Mouse (Mus musculus) embryo, embryonic 11.5 days (tissue): ENCODE data around the gene Tdrkh.

Experiments
- DNase-seq: peaks from one replicate; pipeline ENCODE4 v3.0.0-alpha.2; 2012; ENCODE audit warnings: low read depth, low spot score

Gene Tdrkh

GRCm38 (mm10) chr3:94413031-94413679, at the start of gene Tdrkh:
TSS of gene Tdrkh (plus strand) at chr3:94413273.
- DNase-seq: peak; percentile 92

- no peak for DNase-seq
Observed at GRCm38 (mm10) chr3:94363291-94364153, 49.6 kb upstream of the Tdrkh start.

DNA sequence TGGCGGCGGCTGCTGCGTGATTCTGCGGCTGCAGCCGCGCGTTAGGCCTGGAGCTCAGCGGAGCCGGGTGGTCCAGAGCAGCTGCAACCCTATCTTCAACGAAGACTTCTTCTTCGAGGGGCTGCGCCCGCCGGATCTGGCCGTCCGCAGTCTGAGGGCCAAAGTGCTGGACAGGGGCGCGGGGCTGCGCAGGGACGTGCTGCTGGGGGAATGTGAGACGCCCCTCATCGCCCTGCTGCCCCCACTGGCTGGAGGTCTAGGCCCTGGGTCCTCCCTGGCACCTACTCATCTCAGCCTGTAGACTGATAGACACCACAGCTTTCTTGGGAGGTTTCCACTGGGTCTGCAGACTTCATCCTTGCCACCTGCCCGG, 48.9 kb upstream of the Tdrkh start:
- no peak for DNase-seq

DNA sequence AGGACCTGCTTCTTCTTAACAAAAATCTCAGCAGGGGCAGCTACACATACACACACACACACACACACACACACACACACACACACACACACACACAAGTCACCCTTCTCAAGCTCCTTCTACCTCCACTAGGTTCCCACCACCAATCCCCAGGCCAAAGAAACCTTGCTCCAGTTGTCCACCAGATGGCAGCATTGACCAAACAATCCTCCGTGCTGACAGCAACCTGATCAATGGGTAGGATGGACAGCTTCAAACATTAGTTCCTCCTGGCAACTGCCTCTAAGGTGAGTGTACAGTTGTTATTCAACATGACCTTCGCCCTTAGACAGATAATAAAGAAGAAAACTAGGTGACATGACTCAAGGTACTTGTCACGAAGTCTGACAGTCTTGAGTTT, 46.3 kb upstream of the Tdrkh start:
- peak; percentile 74 for DNase-seq

DNA sequence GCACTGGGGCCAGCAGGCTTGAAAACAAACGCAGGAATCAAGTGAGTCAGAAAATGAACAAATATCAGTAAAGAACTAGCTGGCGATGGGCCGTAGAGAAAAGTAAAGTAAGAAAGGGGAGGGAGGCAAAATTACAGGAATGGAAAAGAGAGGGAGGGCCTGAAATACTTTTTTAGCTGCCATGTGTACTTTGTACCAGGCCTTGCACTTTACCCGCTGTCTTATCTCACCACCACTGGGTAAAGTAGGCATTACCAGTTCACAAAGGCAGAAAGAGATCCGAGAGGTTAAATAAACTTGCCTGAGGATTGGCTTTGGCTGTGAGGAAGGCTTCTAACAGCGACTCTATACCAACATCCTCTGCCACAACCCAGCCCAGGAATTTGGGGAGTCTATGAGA, 45.6 kb upstream of the Tdrkh start:
- DNase-seq: no peak

- no peak for DNase-seq
Observed at GRCm38 (mm10) chr3:94368631-94369030, 44.4 kb upstream of the Tdrkh start.

GRCm38 (mm10) chr3:94369709-94370108, 43.4 kb upstream of the Tdrkh start:
- no peak for DNase-seq

DNA sequence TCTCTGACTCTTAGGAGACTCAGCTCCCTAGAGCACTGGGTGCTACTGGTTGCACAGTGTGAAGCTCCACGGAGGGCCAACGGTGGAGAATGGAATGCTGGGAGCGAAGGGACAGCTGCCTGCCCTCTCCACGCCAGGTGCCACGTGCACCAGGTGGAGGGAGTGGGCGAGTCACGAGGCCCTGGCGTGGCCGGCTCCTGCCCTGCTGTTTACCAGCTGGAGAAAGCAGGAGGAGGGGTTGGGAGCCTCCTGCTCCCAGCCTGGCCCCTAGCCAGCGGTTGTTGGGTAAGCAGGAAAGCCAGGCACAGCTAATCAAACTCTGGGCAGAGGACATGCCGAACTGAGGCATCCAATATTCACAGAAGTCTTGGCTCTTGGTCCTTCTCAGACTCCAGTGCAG, 41.4 kb upstream of the Tdrkh start:
- DNase-seq: no peak

GRCm38 (mm10) chr3:94372038-94372437, 41.0 kb upstream of the Tdrkh start:
- no peak for DNase-seq

- DNase-seq: no peak
Observed at GRCm38 (mm10) chr3:94372641-94373040, 40.4 kb upstream of the Tdrkh start, which contains the start of gene Rorc. TSS of gene Rorc (plus strand) at chr3:94372794.

DNA sequence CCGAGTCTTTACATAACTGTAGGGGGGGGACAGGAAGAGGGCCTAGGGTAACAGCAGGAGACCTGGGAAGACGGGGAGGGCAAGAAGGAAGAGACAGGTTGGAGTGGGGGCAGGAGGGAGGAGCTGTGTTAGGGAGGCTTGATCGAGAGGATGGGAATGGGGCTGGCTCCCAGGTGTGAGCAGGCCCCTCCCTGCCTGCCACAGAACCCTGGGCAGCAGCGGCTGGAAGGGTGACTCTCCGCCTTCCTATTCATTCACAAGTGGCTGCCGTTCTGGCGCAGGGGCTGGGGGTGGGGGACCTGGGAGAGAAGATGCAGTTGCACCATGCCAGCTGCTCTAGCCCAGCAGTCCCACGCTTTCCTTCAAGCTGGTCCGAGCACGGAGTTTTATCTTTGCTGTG, 40.0 kb upstream of the Tdrkh start:
- DNase-seq: no peak

DNA sequence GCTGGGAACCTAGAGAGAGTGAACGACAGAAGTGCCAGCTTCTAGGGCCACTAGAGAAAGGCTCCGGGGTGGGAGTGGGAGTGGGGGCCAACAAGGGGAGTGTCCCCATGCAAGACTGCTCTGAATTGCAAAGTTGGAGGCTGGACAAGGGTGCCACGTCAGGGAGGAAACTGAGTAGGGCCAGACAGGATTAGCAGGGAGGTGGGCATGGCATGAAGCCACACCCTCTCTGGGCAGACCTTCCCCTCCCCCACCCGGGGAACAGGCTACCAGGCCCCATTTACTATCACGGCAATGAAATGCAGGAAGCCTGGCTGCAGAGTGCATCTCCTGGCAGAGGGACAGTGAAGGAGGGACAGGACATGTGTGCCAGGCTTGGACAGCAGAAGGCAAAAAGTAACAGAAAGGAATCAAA, 39.5 kb upstream of the Tdrkh start:
- DNase-seq: no peak

DNA sequence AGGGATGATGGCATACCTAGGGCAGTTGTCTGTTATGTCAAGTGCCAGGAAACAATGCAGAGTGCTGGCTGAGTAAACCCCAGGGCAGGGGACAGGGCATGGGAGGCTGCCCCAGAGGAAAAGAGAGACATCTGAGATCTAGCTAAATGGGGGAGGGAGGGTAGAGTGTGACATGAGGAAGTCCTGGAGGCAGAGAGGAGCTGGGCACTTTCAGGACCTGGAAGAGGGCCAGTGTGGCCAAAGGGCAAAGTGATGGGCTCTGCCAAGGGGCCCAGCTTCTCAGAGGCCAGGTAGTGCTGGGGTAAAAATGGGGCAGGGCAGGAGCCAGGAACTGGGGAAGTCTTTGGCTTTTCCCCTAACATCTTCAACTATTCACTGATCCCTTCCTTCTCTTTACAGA, 38.4 kb upstream of the Tdrkh start:
- DNase-seq: no peak

GRCm38 (mm10) chr3:94375146-94375545, 37.9 kb upstream of the Tdrkh start:
- DNase-seq: no peak

GRCm38 (mm10) chr3:94375861-94376260, 37.2 kb upstream of the Tdrkh start:
- no peak for DNase-seq

DNA sequence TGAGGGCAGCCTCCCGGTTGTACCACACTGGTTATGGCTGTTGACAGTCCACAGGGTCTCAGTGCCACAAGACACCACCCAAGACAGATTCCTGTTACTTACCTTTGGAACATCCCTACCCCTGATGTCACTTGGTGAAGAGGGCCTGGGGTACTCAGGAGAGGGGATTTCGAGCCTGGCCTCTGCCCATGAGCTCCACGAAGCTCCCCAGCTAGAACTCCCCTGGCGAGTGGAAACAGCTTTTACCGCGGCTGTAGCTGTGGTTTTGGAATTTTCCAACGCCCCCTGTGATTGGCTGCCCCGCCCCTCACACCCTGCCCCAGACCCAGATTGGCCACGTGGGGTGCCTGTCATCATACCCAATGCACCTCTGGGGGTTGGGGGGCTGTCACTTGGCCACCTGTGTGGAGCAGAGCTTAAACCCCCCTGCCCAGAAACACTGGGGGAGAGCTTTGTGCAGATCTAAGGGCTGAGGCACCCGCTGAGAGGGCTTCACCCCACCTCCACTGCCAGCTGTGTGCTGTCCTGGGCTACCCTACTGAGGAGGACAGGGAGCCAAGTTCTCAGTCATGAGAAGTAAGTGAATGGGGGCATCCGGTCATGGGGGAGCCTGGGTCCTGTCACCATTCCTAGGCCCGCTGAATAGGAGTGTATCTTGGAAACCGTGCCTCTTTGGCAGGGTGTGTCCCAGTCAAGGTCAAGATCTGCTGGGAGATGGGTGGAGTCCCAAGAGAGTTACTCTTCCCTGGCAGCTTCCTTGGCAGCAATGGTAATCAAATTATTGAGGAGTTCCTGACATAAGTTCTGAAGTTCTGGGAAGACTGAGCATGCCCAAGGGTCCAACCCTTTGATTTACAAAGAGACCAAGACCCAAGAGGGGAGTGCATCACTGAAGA, 35.8 kb upstream of the Tdrkh start:
- no peak for DNase-seq

DNA sequence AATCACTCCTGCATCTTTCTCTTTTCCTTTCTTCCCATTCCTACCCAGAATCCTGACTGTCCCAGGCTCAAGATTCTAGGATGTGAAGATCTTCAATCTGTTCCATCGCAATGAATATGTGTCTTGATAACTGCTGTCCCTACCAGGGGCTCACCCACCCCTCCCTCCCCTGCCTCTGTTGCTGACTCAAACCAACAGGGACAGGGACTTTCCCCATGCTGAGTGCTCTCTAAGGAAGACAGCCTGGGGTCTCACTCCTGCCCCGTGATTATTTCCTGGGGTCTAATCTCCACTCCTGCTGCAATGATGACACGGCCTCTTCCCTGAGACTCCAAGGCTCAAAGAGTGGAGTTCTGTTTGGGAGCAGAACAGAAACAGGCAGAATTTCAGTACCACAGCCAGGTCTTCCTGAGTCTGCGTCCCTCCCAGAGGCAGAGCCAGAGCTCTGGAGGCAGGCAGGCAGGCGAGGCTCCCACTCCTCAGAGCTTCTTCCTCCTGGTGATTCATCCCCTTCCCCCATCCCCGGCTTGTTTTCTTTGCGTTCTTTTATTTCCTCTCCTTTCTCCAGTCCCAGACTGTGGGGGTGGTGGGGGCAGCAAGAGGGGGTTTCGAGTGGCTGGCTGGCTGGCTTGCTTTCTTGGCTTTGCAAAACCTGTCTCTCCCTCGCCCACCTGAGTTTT, 33.1 kb upstream of the Tdrkh start:
- DNase-seq: no peak

DNA sequence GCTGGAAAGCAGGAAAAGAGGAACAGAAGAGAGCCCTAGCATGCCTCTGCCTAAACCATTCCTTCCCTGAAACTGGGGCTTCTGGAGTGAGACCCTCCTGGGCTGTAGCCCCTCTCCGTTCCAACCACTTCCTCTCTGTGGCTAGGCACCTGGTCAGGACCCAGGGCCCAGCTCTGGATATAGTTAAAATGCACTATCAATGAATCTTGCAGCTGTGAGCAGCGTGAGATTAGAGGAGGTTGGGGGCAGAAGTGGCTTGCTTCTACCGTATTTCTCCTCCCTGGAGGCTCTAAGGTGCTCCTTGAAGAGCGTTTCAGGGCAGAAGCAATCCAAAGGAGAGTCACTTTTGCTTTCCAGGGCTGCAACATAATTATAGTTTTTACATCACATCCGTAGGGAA, 30.8 kb upstream of the Tdrkh start:
- DNase-seq: no peak

DNA sequence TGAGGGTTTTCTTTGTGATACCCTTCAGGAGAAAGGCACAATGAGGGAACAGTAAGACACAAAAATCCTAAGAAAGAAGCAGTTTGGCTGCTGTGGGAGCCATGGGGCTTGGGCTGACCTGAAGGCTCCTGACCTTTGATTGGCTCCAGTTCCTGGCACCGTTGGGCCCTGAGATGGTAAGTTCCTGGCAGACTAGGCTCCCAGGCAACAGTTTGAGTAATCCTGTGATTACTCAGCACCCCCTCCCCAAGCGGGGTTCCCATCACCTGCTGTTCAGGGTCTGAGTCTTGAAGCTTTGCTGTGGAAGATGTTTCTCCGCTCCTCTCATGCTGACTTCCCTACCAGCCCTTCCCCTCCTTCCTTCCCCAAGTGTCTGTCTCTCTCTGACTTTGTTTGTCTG, 29.6 kb upstream of the Tdrkh start:
- no peak for DNase-seq

DNA sequence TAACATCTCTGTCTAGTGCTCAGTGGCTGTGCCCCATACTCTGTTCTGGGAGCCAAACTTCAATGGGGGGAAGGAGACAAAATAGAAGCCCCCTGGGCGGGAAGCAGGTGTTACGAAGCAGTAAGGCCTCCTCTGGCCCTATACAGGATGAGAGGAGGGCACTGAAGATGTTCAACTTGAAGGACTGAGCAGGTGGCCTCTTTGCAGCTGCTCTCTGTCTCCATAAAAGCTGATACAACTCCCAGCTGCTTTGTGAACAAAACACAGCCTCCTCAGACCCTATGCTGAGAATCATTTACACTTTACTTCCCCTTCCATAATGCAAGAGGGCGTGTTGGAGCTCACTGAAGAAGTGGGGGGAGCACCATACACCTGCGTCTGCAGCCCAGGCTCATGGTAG, 26.4 kb upstream of the Tdrkh start:
- DNase-seq: no peak

DNA sequence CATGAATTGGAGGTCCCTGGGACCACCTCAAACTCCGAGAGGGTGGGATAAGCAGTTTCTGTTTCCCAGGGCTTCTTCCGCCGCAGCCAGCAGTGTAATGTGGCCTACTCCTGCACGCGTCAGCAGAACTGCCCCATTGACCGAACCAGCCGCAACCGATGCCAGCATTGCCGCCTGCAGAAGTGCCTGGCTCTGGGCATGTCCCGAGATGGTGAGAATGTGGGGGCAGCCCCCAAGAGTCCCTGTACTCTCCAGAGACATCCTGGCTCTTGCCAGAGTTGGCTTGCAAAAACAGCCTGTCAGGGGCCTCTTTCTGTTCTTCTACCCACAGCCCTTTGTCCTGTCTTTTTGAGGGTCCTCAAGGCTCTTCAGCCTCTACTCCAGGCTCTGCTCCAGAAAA, 25.7 kb upstream of the Tdrkh start:
- no peak for DNase-seq

DNA sequence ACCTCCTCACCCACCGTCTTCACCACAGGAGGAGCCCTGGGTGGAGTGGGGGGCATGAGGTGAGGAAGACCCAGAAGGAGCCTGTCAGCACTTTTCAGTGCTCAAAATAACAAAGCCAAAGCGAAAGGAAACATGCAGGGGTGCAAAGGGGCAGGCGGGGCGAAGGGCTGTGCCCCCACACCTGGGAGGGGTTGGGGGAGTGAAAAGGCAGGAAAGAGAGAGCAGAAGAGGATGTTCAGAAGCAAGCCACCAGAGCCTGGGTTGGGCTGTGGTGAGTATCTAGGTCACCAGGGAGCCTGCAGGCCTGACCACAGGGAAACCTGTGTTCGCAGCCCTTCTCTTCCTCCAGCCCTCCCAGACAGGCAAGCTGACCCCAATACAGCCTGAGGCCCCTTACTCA, 25.0 kb upstream of the Tdrkh start:
- no peak for DNase-seq
